Mouse (Mus musculus) 3134 (cell line): Measurements from ENCODE around the gene Il18r1.

ENCODE experiments used
- DNase-seq: peaks from one replicate; pipeline ENCODE4 v3.0.0-alpha.2; 2011; ENCODE audit warnings: low spot score; ENCODE audit not compliant: insufficient read length; ENCODE audit errors: extremely low read depth

The Il18r1 gene

DNA sequence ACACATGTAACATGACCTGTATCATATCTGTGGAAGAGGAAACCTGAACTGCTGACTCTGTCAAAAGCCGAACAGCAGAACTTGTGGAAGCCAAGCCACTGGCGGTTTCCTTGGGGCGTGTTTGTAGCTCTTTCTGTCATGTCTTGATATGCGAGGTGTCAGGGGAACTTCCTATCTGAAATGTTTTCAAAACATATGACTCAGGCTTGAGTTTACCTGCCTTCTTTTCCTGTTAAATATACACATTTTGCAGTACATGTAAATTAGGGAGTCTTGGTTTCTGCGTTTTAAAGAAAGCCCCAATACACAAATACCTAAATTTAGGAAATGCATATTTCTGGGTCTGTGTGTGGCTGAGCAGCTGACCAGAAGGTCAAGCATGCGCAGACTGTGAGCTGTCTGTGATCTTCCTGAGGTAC lies 14.2 kb downstream of the Il18r1 start:
- DNase-seq, result no peak

GRCm38 (mm10) chr1:40494594-40494993 lies 29.2 kb downstream of the Il18r1 start:
- no peak for DNase-seq

GRCm38 (mm10) chr1:40499708-40500107 lies 34.4 kb downstream of the Il18r1 start:
- DNase-seq, result no peak

DNA sequence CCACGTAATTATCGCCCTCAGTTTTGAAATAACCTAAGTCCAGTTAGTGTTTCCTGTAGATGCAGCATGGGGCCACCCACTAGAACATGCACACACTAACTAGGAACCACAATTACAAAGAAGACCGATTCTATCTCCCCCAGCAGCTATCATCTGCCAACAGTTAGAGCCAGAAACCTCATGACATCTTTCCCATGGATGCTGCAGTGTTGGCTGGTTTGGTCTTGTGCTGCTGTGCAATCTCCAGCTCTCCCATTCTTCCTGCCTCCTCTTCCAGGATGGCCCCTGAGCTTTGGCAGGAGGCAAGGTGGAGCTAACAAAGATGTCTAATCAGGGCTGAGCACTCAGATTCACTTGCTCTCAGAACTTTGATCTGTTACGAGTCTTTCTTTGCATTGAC lies 35.8 kb downstream of the Il18r1 start:
- no peak for DNase-seq

- no peak for DNase-seq
These were observed 36.4 kb downstream of the Il18r1 start for GRCm38 (mm10) chr1:40501546-40502398.

DNA sequence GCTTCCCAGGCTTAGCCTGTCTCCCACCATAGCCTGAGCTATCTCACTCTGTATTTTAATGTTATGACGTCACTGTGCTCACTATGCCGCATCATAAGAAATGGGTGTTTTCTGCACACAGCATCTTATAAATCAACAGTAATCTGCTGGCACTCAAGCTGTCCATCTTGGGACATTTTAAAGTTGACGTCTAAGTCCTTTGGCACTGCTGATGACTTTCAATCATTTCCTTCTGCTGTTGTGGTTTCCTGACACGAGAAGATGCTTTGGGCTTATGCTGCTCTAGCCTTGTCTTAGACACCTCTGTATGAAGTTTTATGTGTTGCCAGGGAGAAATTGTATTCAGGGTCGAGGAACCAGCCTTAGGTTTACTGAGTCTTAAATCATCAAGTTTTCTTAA lies 39.2 kb downstream of the Il18r1 start:
- DNase-seq, result no peak

- peak; percentile 71 for DNase-seq
These were observed 49.7 kb downstream of the Il18r1 start, which contains the start of gene Il18rap for GRCm38 (mm10) chr1:40514851-40515585. TSS of gene Il18rap (plus strand) at chr1:40515362.

DNA sequence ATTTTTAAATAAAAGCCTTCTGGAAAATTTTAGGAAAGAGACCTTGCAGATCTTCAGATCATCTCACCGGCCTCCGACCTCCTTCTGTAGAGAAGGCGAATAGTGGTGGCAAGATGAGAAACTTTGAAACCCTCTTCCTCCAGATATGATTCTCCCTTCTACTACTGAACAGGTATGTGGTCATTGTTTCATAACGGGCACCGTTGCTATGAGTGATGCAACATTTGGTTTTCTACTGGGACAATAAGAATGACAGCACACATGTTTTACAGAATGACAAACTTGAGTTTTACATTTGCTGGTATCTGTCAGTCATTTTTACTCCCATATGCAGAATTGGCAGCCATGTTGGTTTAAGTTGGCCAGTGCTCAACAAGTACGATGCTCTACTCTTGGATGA lies 51.0 kb downstream of the Il18r1 start:
- peak; percentile 38 for DNase-seq

DNA sequence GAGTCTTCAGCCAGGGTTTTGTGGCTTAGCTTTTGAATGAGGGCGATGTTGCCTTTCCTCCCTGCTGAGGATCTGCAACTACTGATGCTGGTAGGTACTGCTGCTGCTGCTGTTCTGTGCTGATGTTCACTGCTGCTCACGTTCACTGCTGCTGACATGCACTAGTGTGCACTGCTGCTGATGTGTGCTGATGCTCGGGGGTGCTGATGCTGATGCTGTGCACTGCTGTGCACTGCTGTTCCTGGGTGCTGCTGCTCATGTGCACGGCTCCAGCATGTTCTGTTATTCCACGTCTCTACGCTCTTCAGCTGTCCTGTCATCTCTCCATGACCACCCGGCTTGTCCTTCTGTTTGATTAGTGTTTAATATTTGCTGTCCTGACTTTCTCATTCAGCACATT lies 57.6 kb downstream of the Il18r1 start:
- no peak for DNase-seq

GRCm38 (mm10) chr1:40523971-40524722 lies 58.8 kb downstream of the Il18r1 start:
- no peak for DNase-seq

- no peak for DNase-seq
These were observed 63.9 kb downstream of the Il18r1 start for GRCm38 (mm10) chr1:40529287-40529686.

GRCm38 (mm10) chr1:40537577-40537976 lies 72.2 kb downstream of the Il18r1 start:
- no peak for DNase-seq

- DNase-seq, result peak; percentile 15
These were observed 79.3 kb downstream of the Il18r1 start for GRCm38 (mm10) chr1:40544650-40545049.

- DNase-seq, result no peak
These were observed 81.3 kb downstream of the Il18r1 start for GRCm38 (mm10) chr1:40546645-40547044.

DNA sequence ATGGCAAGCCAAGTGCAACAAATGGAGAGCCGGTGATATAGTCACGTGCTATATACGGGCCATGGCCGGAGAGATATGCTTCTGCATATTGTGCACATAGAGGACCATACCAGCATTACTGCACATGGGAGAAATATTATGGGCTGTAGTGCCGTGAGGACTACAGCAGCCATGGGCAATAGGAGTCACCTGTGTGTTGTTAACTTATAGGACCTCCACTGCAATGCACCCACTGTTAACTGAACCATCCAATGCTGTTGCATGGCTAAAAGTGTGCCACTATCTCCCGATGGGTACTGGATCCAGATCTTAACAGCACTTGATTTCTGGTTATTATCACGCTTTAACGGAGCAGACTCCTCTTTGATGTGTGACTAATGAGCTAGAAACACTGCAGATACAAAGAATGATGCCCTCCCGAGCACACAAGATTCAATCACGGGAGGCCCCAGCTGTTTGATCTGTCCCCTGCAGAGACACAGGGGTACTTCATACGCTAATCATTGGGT lies 81.8 kb downstream of the Il18r1 start:
- DNase-seq, result no peak

GRCm38 (mm10) chr1:40547762-40548161 lies 82.4 kb downstream of the Il18r1 start:
- no peak for DNase-seq
